Mouse (Mus musculus): ENCODE results near the gene Olfr640. TPM values are rescaled to one million over a fixed set of nuclear protein-coding genes. Genes with fewer than 3 reads are reported as not detected.

Gene Olfr640
- total RNA-seq (2018; cell fraction: chromatin; rRNA removed) = not detected
- not detected for total RNA-seq (2018; cell fraction: cytosol; rRNA removed)
- not detected for total RNA-seq (2018; cell fraction: nucleus; rRNA removed)
- polyA plus RNA-seq (2018) = not detected in 3 replicates

DNA sequence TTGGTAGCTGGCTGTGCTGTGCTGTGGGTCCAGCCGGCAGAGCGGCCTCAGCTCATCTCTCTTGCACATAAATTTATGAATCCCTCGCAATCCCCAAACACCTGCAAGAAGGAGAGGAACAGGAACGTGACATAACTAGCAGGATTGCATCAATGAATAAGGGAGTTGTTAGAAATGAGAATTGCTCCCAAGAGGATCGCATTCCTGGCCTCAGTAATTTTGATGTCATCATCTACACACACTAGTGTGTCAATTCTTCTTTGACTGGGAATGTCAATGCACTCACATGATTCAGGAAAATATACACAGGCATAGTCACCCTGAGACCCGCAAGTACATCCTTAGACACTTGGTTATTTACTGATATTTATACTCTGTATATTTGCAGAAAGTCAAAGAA is at the start of gene Olfr640:
Olfr640 (minus strand) TSS at position 101 of the 400 bp plus-strand sequence.
- Histone ChIP-seq H3K4me3 (ENCODE audit: inconsistent target) (no peak within 1 kb of the TSS), H3K27ac (no peak within 1 kb of the TSS), H3K36me3 (ENCODE audit: inconsistent target) (no peaks in the 10 kb centered on the region), H3K79me2 (ENCODE audit: inconsistent target) (no peaks in the 10 kb centered on the region)
- WGBS (ENCODE audit: missing documents) = 91% methylated on average over 6 of the region's 6 CpGs

DNA sequence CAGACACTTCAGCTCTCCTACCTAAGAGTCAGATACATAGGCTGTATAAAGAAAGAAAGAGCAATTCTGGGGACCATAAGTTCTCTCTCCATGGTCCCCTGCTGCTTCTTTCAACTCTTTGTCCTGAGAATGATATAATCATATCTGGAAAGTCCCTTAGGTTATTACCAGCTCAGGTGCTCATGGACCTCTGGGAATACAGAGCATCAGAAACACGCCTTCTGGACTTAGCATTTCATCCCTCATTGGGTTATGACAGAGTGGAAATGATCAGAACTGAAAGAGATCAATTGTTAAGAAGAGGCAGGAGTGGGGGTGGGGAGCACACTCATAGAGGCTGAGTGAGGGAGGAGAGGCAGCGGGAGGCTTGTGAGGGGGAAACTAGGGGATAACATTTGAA is 46.4 kb upstream of the Olfr640 start, which contains the start of gene Olfr644:
Olfr644 (minus strand) TSS at position 101 of the 400 bp plus-strand sequence.
- Histone ChIP-seq H3K4me3 (ENCODE audit: inconsistent target) (no peak within 1 kb of the TSS), H3K27ac (no peak within 1 kb of the TSS), H3K36me3 (ENCODE audit: inconsistent target) (no peaks in the 10 kb centered on the region), H3K79me2 (ENCODE audit: inconsistent target) (no peaks in the 10 kb centered on the region)
- 90% methylated on average over 2 of the region's 2 CpGs for WGBS (ENCODE audit: missing documents)

DNA sequence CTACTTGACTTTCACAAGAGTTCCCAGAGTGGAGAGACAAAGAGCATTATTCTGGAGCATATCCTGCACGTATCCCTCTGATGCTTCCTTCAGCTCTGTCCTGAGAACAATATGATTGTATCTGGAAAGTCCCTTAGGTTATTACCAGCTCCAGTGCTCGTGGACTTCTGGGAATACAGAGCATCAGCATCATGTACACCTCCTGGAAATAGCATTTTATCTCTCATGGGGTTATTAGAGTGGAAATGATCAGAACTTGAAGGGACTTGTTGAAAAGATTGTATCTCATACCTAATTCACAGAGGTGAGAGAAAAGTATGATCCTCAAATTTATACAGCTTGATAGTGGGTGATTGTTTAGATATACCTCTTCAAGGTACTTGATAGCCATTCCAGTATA is 36.0 kb upstream of the Olfr640 start, which contains the start of gene 4930516K23Rik:
4930516K23Rik (minus strand) TSS at position 101 of the 400 bp plus-strand sequence.
- 79% methylated on average over 2 of the region's 2 CpGs for WGBS (ENCODE audit: missing documents)
- no peaks in the 10 kb centered on the region for H3K79me2 ChIP-seq (ENCODE audit: inconsistent target)
- no peak within 1 kb of the TSS for H3K27ac ChIP-seq
- no peaks in the 10 kb centered on the region for H3K36me3 ChIP-seq (ENCODE audit: inconsistent target)
- no peak within 1 kb of the TSS for H3K4me3 ChIP-seq (ENCODE audit: inconsistent target)

DNA sequence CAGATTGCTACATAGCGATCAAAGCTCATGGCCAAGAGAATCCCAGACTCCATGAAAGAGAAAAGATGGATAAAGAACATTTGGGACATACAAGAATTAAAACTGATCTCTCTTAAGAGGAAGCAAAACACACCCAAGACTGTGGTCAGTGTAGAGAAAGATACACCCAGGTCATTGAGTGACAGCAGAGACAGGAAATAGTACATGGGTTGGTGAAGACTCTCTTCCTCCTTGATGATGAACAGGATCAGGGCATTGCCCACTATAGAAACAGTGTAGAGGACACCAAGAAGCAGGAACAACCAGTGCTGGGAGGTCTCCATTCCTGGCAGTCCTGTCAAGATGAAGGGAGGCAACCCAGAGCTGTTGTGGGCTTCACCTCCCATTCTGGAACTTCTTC is 33.8 kb upstream of the Olfr640 start:
- WGBS (ENCODE audit: missing documents) = 100% methylated on average over 1 of the region's 1 CpGs
- Histone ChIP-seq H3K36me3 (ENCODE audit: inconsistent target) (no peaks in the 10 kb centered on the region), H3K4me3 (ENCODE audit: inconsistent target) (no peak overlapping the region), H3K27ac (no peak overlapping the region), H3K79me2 (ENCODE audit: inconsistent target) (no peaks in the 10 kb centered on the region)

DNA sequence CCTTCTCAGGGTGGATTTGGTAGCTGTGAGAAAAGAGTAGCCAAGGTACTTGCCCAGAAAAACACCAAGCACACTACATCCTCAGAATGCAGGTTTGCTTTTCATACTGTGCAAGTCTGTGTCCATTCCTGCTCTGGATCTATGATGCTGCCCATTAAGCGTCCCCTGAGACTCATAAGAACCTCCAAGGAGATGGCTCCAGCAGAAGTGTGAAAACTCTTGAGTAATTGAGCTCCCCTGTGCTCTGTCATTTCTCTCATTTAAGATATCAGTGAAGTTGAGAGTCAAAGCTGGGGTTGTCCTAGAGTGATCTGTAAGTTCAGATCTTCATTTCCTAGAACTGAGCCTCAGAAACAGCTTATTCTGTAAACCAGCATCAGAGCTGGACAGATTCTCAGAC is 27.2 kb upstream of the Olfr640 start, which contains the start of gene Olfr642:
Olfr642 (minus strand) TSS at position 101 of the 400 bp plus-strand sequence.
- Histone ChIP-seq H3K4me3 (ENCODE audit: inconsistent target) (no peak within 1 kb of the TSS), H3K27ac (no peak within 1 kb of the TSS), H3K36me3 (ENCODE audit: inconsistent target) (no peaks in the 10 kb centered on the region), H3K79me2 (ENCODE audit: inconsistent target) (no peaks in the 10 kb centered on the region)
- WGBS (ENCODE audit: missing documents) = 82% methylated on average over 1 of the region's 1 CpGs

DNA sequence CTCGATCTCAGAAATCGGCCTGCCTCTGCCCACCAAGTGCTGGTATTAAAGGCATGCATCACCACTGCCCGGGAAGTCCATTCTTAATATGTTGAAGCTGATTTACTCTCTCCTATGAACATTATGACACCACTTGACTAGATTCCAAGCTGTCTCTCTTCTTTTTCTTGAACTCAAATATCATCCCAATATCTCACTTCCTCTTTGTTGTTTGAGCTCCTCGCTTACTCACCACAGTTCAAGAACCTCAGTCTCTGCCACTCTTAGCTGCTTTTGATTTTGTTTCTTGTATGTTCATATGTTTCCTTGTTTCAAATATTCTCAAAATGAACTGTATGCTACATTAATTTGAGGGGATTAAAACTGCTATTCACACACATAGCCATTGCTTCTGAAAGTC is 25.4 kb upstream of the Olfr640 start:
- H3K4me3 ChIP-seq (ENCODE audit: inconsistent target) = no peak overlapping the region
- H3K36me3 ChIP-seq (ENCODE audit: inconsistent target) = no peaks in the 10 kb centered on the region
- H3K79me2 ChIP-seq (ENCODE audit: inconsistent target) = no peaks in the 10 kb centered on the region
- H3K27ac ChIP-seq = no peak overlapping the region
- 62% methylated on average over 4 of the region's 4 CpGs for WGBS (ENCODE audit: missing documents)

- WGBS (ENCODE audit: missing documents) = 100% methylated on average over 1 of the region's 1 CpGs
- Histone ChIP-seq H3K79me2 (ENCODE audit: inconsistent target) (no peaks in the 10 kb centered on the region), H3K36me3 (ENCODE audit: inconsistent target) (no peaks in the 10 kb centered on the region), H3K27ac (no peak within 1 kb of the TSS), H3K4me3 (ENCODE audit: inconsistent target) (no peak within 1 kb of the TSS)
Observed at GRCm38 (mm10) chr7:104035145-104035544, 9.8 kb upstream of the Olfr640 start, which contains the start of gene Olfr641. TSS of gene Olfr641 (plus strand) at chr7:104035445.

GRCm38 (mm10) chr7:104026978-104027377 is 1.6 kb upstream of the Olfr640 start:
- Histone ChIP-seq H3K79me2 (ENCODE audit: inconsistent target) (no peaks in the 10 kb centered on the region), H3K36me3 (ENCODE audit: inconsistent target) (no peaks in the 10 kb centered on the region)
- 29% methylated on average over 3 of the region's 3 CpGs for WGBS (ENCODE audit: missing documents)

GRCm38 (mm10) chr7:104021651-104022050 is 3.7 kb downstream of the Olfr640 start:
- Histone ChIP-seq H3K36me3 (ENCODE audit: inconsistent target) (no peaks in the 10 kb centered on the region), H3K27ac (no peak overlapping the region), H3K79me2 (ENCODE audit: inconsistent target) (no peaks in the 10 kb centered on the region), H3K4me3 (ENCODE audit: inconsistent target) (no peak overlapping the region)
- 65% methylated on average over 6 of the region's 6 CpGs for WGBS (ENCODE audit: missing documents)

More at GRCm38 (mm10) chr7:104026978-104027377, 1.6 kb upstream of the Olfr640 start:
- H3K27ac ChIP-seq = no peak overlapping the region
- H3K4me3 ChIP-seq (ENCODE audit: inconsistent target) = no peak overlapping the region

- Histone ChIP-seq H3K27ac (no peak overlapping the region), H3K4me3 (ENCODE audit: inconsistent target) (no peak overlapping the region), H3K79me2 (ENCODE audit: inconsistent target) (no peaks in the 10 kb centered on the region), H3K36me3 (ENCODE audit: inconsistent target) (no peaks in the 10 kb centered on the region)
- WGBS (ENCODE audit: missing documents) = 60% methylated on average over 1 of the region's 1 CpGs
Observed at GRCm38 (mm10) chr7:104018953-104019352, 6.4 kb downstream of the Olfr640 start.

GRCm38 (mm10) chr7:104017203-104017602 is 8.2 kb downstream of the Olfr640 start, which contains the start of gene Olfr639:
TSS of gene Olfr639 (minus strand) at chr7:104017303.
- Histone ChIP-seq H3K27ac (no peak within 1 kb of the TSS), H3K79me2 (ENCODE audit: inconsistent target) (no peaks in the 10 kb centered on the region), H3K4me3 (ENCODE audit: inconsistent target) (no peak within 1 kb of the TSS), H3K36me3 (ENCODE audit: inconsistent target) (no peaks in the 10 kb centered on the region)

GRCm38 (mm10) chr7:103999124-103999523 is 26.2 kb downstream of the Olfr640 start:
- Histone ChIP-seq H3K79me2 (ENCODE audit: inconsistent target) (no peaks in the 10 kb centered on the region), H3K27ac (no peak overlapping the region), H3K36me3 (ENCODE audit: inconsistent target) (no peaks in the 10 kb centered on the region), H3K4me3 (ENCODE audit: inconsistent target) (no peak overlapping the region)

DNA sequence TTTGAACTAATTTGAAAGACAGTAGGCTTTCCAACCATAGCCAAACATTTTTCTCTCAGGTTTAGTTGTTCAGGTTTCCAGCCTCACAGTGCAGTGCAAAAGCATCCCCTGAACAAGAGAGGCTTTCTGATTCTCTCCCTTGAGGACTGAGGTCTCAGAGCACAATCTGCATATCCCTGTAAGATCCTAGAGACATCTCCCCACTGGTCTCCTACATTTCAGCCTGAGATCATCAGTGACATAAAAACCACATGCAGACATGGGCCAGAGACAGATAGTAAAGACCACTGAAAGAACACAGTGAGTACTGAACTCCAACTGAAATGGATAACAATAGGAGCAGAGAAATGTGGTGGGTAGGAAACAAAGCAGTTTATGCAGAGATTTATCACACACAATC is 26.9 kb downstream of the Olfr640 start, which contains the start of gene Olfr638:
Olfr638 (plus strand) TSS at position 301 of the 400 bp plus-strand sequence.
- Histone ChIP-seq H3K27ac (no peak within 1 kb of the TSS), H3K36me3 (ENCODE audit: inconsistent target) (no peaks in the 10 kb centered on the region), H3K79me2 (ENCODE audit: inconsistent target) (no peaks in the 10 kb centered on the region), H3K4me3 (ENCODE audit: inconsistent target) (no peak within 1 kb of the TSS)

GRCm38 (mm10) chr7:103971782-103972181 is 53.6 kb downstream of the Olfr640 start:
- no peaks in the 10 kb centered on the region for H3K79me2 ChIP-seq (ENCODE audit: inconsistent target)
- 6% methylated on average over 1 of the region's 1 CpGs for WGBS (ENCODE audit: missing documents)
- H3K4me3 ChIP-seq (ENCODE audit: inconsistent target) = no peak overlapping the region
- H3K27ac ChIP-seq = no peak overlapping the region
- H3K36me3 ChIP-seq (ENCODE audit: inconsistent target) = no peaks in the 10 kb centered on the region

GRCm38 (mm10) chr7:103970852-103971251 is 54.5 kb downstream of the Olfr640 start, which contains the start of gene Olfr635:
TSS of gene Olfr635 (plus strand) at chr7:103971152.
- WGBS (ENCODE audit: missing documents) = 90% methylated on average over 1 of the region's 1 CpGs
- H3K79me2 ChIP-seq (ENCODE audit: inconsistent target) = no peaks in the 10 kb centered on the region
- no peaks in the 10 kb centered on the region for H3K36me3 ChIP-seq (ENCODE audit: inconsistent target)
- H3K27ac ChIP-seq = no peak within 1 kb of the TSS
- no peak within 1 kb of the TSS for H3K4me3 ChIP-seq (ENCODE audit: inconsistent target)
